Mouse (Mus musculus) heart, adult 2 months (tissue): Measurements from ENCODE around the gene Btbd9. TPM values are rescaled to one million over a fixed set of nuclear protein-coding genes. Genes with fewer than 3 reads are reported as not detected.

ENCODE experiments used
- DNase-seq, 2 experiments: peaks; one replicate each; pipeline ENCODE4 v3.0.0; 2021
- H3K27ac ChIP-seq: fragments of 200-600 bp; 2 replicates; pipeline ENCODE4 v1.8.1; 2022
- H3K27me3 ChIP-seq: fragments of 200-500 bp; 2 replicates; pipeline ENCODE4 v1.6.1; 2012; ENCODE audit warnings: mild to moderate bottlenecking, low read length, inconsistent platforms, mixed read lengths; ENCODE audit not compliant: control insufficient read depth, insufficient read depth
- H3K36me3 ChIP-seq: fragments of 200-500 bp; 2 replicates; pipeline ENCODE4 v1.6.1; 2012; ENCODE audit warnings: low read length, inconsistent platforms; ENCODE audit not compliant: control insufficient read depth, insufficient read depth
- H3K4me1 ChIP-seq: fragments of 200-500 bp; 2 replicates; pipeline ENCODE4 v1.6.1; 2011; ENCODE audit warnings: low read length; ENCODE audit not compliant: control insufficient read depth, insufficient read depth
- H3K4me3 ChIP-seq: fragments of 200-600 bp; 2 replicates; pipeline ENCODE4 v1.8.1; 2022
- H3K79me2 ChIP-seq: fragments of 200-500 bp; replicated peaks from 2 replicates; pipeline ENCODE4 v1.6.1; 2012; ENCODE audit warnings: mild to moderate bottlenecking, inconsistent platforms, low read length, moderate library complexity, mixed read lengths; ENCODE audit not compliant: control insufficient read depth, insufficient read depth
- H3K9ac ChIP-seq: fragments of 200-500 bp; 2 replicates; pipeline ENCODE4 v1.6.1; 2012; ENCODE audit warnings: low read depth, mild to moderate bottlenecking, control low read depth, inconsistent platforms, low read length, mixed read lengths
- CTCF ChIP-seq: fragments of 200-600 bp; IDR thresholded peaks from 2 replicates; pipeline ENCODE4 v1.8.1; 2022; ENCODE audit warnings: antibody characterized with exemption, mild to moderate bottlenecking, moderate library complexity
- EP300 ChIP-seq: fragments of 200-500 bp; IDR thresholded peaks from 2 replicates; pipeline ENCODE4 v1.6.1; 2011; ENCODE audit warnings: low read depth, low read length, control low read depth; ENCODE audit not compliant: insufficient read depth
- POLR2A ChIP-seq: fragments of 200-500 bp; IDR thresholded peaks from 2 replicates; pipeline ENCODE4 v1.6.1; 2011; ENCODE audit warnings: mild to moderate bottlenecking, low read depth, low read length, control low read depth; ENCODE audit not compliant: insufficient read depth
- WGBS: fragments of 180-500 bp; shearing (Covaris S2); methylation state at CpG from one replicate; pipeline ENCODE4 v1.1.7; 2018; 5-methylcytosine and 5-hydroxymethylcytosine counted together
- intact Hi-C: fragments of 180-260 bp; cut with DNase I; formaldehyde crosslinking; loops from one replicate; pipeline ENCODE4 v1.15.1; 2025
- polyA plus RNA-seq: library from polyadenylated mRNA; depleted of rRNA; stranded (reverse); fragments of >200 nt; gene quantifications from 2 replicates; pipeline ENCODE4 v1.2.3, GENCODE M21; 2012
- total RNA-seq, 2 experiments: library from RNA; stranded (reverse); gene quantifications; 2 replicates each; pipeline ENCODE4 v1.2.3; 2021

The Btbd9 gene
- total and polyA plus RNA-seq, 3 experiments, result 8.1 to 22.0 (median 20.9) TPM

- WGBS, result 78% methylated on average over 6 of the region's 6 CpGs
- TF ChIP-seq EP300 (no peak), CTCF (no peak), POLR2A (no peak)
- Histone ChIP-seq H3K9ac (no peak overlapping the region), H3K4me3 (no peak overlapping the region), H3K27me3 (no peaks in the 10 kb centered on the region), H3K27ac (no peak overlapping the region), H3K4me1 (peaks cover 4% of the 10 kb centered on the region), H3K36me3 (no peaks in the 10 kb centered on the region), H3K79me2 (no peaks in the 10 kb centered on the region)
- intact Hi-C loops, result no loop called here
- no peak for DNase-seq
These were observed 339.7 kb downstream of the Btbd9 start for GRCm38 (mm10) chr17:30236611-30237010.

- 53% methylated on average over 4 of the region's 4 CpGs for WGBS
- Histone ChIP-seq H3K36me3 (no peaks in the 10 kb centered on the region), H3K9ac (no peak overlapping the region), H3K4me1 (peaks cover 2% of the 10 kb centered on the region), H3K27me3 (no peaks in the 10 kb centered on the region), H3K79me2 (no peaks in the 10 kb centered on the region), H3K4me3 (no peak overlapping the region), H3K27ac (no peak overlapping the region)
- TF ChIP-seq EP300, result no peak
- no peak for TF ChIP-seq CTCF
- no peak for TF ChIP-seq POLR2A
- DNase-seq, result no peak
- intact Hi-C loops, result no loop called here
These were observed 340.9 kb downstream of the Btbd9 start for GRCm38 (mm10) chr17:30235380-30235779.

- no peaks in the 10 kb centered on the region for H3K79me2 ChIP-seq
- H3K9ac ChIP-seq, result no peak overlapping the region
- intact Hi-C loops, result no loop called here
- WGBS, result 71% methylated on average over 4 of the region's 4 CpGs
- no peak for TF ChIP-seq EP300
- TF ChIP-seq CTCF, result 0 out of 2 replicates have a peak, but pooled peaks have one; percentile 22
- no peaks in the 10 kb centered on the region for H3K4me1 ChIP-seq
- H3K36me3 ChIP-seq, result no peaks in the 10 kb centered on the region
- H3K4me3 ChIP-seq, result no peak overlapping the region
- no peaks in the 10 kb centered on the region for H3K27me3 ChIP-seq
- no peak overlapping the region for H3K27ac ChIP-seq
- no peak for DNase-seq
These were observed 343.6 kb downstream of the Btbd9 start for GRCm38 (mm10) chr17:30232698-30233097.

- DNase-seq, result no peak
- Histone ChIP-seq H3K9ac (no peak overlapping the region), H3K4me3 (no peak overlapping the region), H3K27ac (no peak overlapping the region), H3K4me1 (no peaks in the 10 kb centered on the region), H3K27me3 (no peaks in the 10 kb centered on the region), H3K79me2 (no peaks in the 10 kb centered on the region), H3K36me3 (no peaks in the 10 kb centered on the region)
- intact Hi-C loops, result no loop called here
- TF ChIP-seq EP300 (no peak), CTCF (no peak), POLR2A (no peak)
- 83% methylated on average over 1 of the region's 1 CpGs for WGBS
These were observed 344.8 kb downstream of the Btbd9 start for GRCm38 (mm10) chr17:30231483-30231882.

- no peak overlapping the region for H3K4me3 ChIP-seq
- TF ChIP-seq CTCF (no peak), EP300 (no peak), POLR2A (no peak)
- H3K36me3 ChIP-seq, result no peaks in the 10 kb centered on the region
- no peak overlapping the region for H3K9ac ChIP-seq
- WGBS, result 90% methylated on average over 4 of the region's 4 CpGs
- no peaks in the 10 kb centered on the region for H3K4me1 ChIP-seq
- intact Hi-C loops, result no loop called here
- H3K27ac ChIP-seq, result no peak overlapping the region
- no peaks in the 10 kb centered on the region for H3K79me2 ChIP-seq
- DNase-seq, result peak in 1 of 2 experiments; percentile 41
- no peaks in the 10 kb centered on the region for H3K27me3 ChIP-seq
These were observed 345.9 kb downstream of the Btbd9 start for GRCm38 (mm10) chr17:30230428-30230827.

- no peak for DNase-seq
- Histone ChIP-seq H3K36me3 (no peaks in the 10 kb centered on the region), H3K4me3 (no peak overlapping the region), H3K9ac (no peak overlapping the region), H3K4me1 (no peaks in the 10 kb centered on the region), H3K79me2 (no peaks in the 10 kb centered on the region), H3K27me3 (no peaks in the 10 kb centered on the region), H3K27ac (no peak overlapping the region)
- intact Hi-C loops, result no loop called here
- no peak for TF ChIP-seq CTCF
- no peak for TF ChIP-seq EP300
- WGBS, result 82% methylated on average over 10 of the region's 10 CpGs
These were observed 347.7 kb downstream of the Btbd9 start for GRCm38 (mm10) chr17:30228439-30229215.
